Mouse (Mus musculus) cerebellum, postnatal 14 days (tissue): Measurements from ENCODE around the gene H2afx.
"Not testable (repeated sequence)": the region's sequence is repeated elsewhere in the genome, so short reads cannot be mapped to it uniquely, and the experiment has no call there.

ENCODE experiments used
- DNase-seq, 2 experiments: peaks; one replicate each; pipeline ENCODE4 v3.0.0; 2021; ENCODE audit warnings: mixed read lengths in 2 of 2

Gene H2afx

GRCm38 (mm10) chr9:44319105-44319886 lies 15.2 kb upstream of the H2afx start:
- DNase-seq: no peak

GRCm38 (mm10) chr9:44319887-44320798 lies 14.4 kb upstream of the H2afx start, which contains the start of gene C2cd2l:
Gene C2cd2l, minus strand, starts transcription at chr9:44320285.
- DNase-seq: peak; percentile 94

- DNase-seq: no peak
Observed at GRCm38 (mm10) chr9:44320799-44321133, 13.7 kb upstream of the H2afx start.

GRCm38 (mm10) chr9:44323656-44324055 lies 10.8 kb upstream of the H2afx start:
- DNase-seq: not testable (repeated sequence)

GRCm38 (mm10) chr9:44324147-44324546 lies 10.3 kb upstream of the H2afx start:
- DNase-seq: no peak

GRCm38 (mm10) chr9:44325032-44325767 lies 9.3 kb upstream of the H2afx start:
- DNase-seq: not testable (repeated sequence)

GRCm38 (mm10) chr9:44325768-44326370 lies 8.6 kb upstream of the H2afx start, which contains the start of gene Dpagt1:
Gene Dpagt1, plus strand, starts transcription at chr9:44326019.
- no peak for DNase-seq

- DNase-seq: peak; percentile 86 to 88
Observed at GRCm38 (mm10) chr9:44326371-44327063, 8.0 kb upstream of the H2afx start.

- DNase-seq: no peak
Observed at GRCm38 (mm10) chr9:44327064-44327711, 7.3 kb upstream of the H2afx start.

- no peak for DNase-seq
Observed at GRCm38 (mm10) chr9:44327926-44328325, 6.6 kb upstream of the H2afx start.

GRCm38 (mm10) chr9:44330736-44331135 lies 3.8 kb upstream of the H2afx start:
- no peak for DNase-seq

- peak in 1 of 2 experiments; percentile 35 for DNase-seq
Observed at GRCm38 (mm10) chr9:44332918-44333638, 1.4 kb upstream of the H2afx start.

GRCm38 (mm10) chr9:44335331-44336092 lies 1.0 kb downstream of the H2afx start:
- no peak for DNase-seq

GRCm38 (mm10) chr9:44336093-44336406 lies 1.6 kb downstream of the H2afx start:
- no peak for DNase-seq

- DNase-seq: not testable (repeated sequence)
Observed at GRCm38 (mm10) chr9:44336513-44336912, 2.0 kb downstream of the H2afx start.

GRCm38 (mm10) chr9:44336964-44337363 lies 2.5 kb downstream of the H2afx start:
- no peak for DNase-seq

- no peak for DNase-seq
Observed at GRCm38 (mm10) chr9:44337436-44338169, 3.1 kb downstream of the H2afx start.

GRCm38 (mm10) chr9:44338574-44338973 lies 4.1 kb downstream of the H2afx start:
- no peak for DNase-seq

- no peak for DNase-seq
Observed at GRCm38 (mm10) chr9:44341487-44341886, 7.0 kb downstream of the H2afx start.
